Mouse (Mus musculus) T-cell, adult 2 months (primary cell): Measurements from ENCODE around the gene Slx4ip.
A peak's percentile ranks its signal among the peaks of the same experiment; 100 is the strongest.
"Not testable (repeated sequence)": the region's sequence is repeated elsewhere in the genome, so short reads cannot be mapped to it uniquely, and the experiment has no call there.

Experiments used
- DNase-seq: peaks from one replicate; pipeline ENCODE4 v3.0.0; 2022; ENCODE audit warnings: low spot score

Slx4ip gene

DNA sequence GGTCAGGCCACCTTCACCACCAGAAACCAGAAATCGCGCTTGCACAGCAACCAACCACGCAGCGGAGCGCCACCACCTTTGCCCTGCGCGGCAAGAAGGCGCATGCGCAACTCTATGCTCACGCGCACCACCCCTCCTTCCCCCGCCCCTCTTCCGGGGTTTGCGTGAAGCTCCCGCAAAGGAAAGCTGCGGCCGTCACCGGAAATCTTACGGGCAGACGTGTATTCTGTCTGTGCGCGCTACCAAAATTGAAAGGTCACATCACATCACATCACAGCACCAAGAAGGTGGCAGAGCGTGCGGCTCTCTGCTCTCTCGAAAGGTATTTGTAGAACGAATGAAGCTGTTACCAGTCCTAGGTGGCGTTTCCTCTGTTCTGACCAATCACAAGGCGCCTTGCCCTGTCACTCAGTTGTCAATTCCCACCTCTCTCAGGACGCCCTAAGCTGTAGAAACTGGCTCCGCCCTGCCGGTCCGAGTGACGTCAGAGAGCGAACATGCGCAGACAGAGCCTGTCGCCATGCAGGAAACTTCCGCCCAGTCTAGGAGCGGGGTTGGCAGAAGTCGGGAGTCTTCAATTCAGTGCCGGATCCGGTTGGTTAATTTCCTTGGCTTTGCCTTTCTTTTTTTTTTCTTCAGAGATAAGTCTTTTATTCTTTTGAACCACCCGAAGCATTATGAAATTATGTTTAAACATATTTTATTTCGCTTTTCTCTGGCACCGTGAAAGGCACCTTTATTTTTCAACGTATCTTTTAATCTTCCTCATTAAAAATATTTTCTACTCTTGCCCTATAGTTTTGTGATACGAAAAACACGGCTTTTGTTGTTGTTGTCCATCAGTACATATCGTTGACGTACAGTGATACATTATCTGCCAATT, at the start of gene Slx4ip, which contains the start of the genes AL731706.1 and Mkks:
Slx4ip (plus strand) TSS at position 151 of the 883 bp plus-strand sequence.
AL731706.1 (minus strand) TSS at position 322 of the 883 bp plus-strand sequence.
Mkks (minus strand) TSS at position 322 of the 883 bp plus-strand sequence.
- DNase-seq, result peak; percentile 99

DNA sequence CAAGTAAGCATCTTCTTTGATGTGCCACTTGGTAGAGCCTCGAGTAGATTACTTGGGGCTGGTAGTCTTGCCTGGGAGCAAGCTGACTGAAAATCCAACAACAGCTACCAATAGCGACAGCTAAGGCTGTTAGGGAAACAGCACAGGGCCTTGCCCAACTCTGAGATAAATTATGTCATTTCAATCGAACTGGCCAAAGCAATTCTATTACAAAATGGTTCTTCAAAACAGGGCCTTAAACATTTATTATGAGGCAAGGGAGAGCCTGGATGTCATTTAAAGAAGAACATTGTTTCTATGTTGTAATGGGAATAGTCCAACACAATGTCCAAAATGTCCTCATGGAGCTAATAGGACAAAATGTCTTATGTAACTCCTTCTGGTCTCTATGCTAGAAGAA, 40.7 kb upstream of the Slx4ip start:
- no peak for DNase-seq

DNA sequence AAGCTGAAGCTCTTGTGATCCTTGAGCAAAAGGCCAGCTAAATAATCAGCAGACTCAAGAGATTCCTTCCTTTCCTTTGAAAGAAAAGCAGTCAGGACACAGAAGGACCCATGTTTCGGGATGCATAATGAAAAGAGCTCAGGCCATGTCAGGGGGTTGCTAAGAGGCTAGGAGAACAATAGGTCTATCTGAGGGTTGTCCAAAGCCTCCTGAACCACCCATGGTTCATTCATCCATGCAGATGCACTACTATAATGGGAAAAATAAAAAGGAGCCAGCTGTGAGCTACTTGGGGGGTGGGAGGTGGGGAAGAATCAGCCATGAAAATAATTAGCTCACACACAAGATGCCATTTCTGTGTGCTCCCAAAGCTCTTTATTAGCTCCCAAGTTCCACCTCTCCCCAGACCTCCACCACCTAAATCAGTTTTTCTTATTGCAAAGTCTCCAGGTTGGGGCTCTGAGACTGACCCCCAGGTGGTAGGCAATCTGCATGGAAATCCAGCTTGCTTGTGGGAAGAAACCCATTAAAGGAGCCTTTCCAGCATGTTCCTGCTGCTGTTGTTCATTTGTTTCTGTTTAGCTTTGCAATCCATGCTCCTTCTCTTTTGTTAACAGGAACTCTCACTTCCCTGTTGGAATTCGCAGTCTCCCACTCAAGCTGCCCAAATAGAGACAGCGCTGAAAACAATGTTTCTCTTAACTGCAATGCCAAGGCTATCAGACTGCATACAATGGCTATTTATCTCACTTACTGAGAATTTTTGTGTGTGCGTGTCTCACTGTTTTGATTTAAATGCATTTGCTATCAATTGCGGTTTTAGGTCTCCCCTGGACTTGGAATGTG, 36.3 kb upstream of the Slx4ip start:
- DNase-seq, result no peak

DNA sequence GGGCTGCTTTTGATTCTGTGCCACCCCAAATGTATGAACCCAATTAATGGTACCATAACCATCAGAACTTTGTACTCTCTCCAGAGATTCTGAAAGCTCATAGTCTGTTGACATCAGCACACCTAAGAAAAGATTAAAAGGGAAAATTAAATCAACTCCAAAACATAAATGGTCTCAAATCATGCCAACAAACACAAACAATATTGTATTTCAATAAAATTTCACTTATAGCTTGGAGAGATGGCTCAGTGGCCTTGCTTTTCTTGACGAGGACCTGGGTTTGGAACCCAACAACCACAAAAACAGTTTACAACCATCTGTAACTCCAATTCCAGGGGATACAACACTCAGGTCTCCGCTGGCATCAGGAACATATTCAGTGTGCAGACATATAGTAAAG, 5.4 kb upstream of the Slx4ip start, which contains the start of gene AL731706.2:
AL731706.2 (minus strand) TSS at position 101 of the 400 bp plus-strand sequence.
- DNase-seq, result no peak

DNA sequence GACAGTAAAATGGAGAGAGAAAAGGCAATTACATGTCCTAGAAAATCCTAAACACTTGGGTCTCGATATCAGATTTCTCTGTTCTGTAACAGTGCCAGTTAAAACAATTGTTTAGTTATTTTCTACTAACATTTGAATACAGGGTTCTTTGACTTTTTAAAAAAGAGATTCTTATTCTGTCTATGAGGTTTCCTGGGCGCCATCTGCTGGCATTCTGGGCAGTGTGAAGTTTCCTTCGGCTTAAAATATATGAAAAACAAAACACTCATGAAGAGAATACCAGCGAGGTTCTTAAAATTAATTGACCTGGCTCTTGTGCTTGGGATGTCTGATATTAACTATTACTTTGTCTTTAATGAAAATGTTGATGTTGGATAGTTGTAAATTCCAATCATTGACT, 4.2 kb upstream of the Slx4ip start:
- DNase-seq, result no peak

DNA sequence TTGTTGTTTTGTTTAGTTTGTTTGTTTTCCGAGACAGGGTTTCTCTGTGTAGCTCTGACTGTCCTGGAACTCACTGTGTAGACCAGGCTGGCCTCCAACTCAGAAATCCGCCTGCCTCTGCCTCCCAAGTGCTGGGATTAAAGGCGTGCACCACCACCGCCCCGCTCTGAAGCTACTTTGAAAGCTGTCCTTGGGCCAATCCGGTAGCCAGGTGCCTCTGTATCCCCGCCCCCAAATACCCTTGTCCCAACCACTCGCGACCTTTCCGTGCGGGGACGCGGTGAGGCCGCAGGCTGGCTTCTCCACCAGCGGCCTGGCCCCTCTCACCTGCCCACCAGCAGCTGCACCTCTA, 326 bp upstream of the Slx4ip start:
- DNase-seq, result not testable (repeated sequence)

DNA sequence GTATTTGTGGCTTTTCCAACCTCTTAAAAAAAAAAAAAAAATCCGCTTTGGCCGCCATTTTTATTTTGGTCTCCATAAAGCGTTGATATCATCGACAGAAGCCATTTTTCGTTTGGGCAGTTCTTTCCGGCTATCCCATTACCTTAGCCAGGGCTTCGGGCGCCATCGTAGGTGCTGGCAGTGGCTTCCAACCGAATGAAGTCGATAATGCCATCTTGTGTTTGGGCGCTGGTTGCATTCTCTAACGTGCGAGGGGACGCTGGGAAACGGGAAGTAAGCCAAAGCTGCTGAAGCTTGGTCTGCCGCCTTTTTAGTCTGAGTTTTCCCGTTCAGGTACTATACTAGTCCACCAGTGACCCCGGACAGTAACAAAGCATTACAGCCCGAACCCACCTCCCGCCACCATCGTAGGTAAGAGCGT, 943 bp downstream of the Slx4ip start:
- peak; percentile 96 for DNase-seq

DNA sequence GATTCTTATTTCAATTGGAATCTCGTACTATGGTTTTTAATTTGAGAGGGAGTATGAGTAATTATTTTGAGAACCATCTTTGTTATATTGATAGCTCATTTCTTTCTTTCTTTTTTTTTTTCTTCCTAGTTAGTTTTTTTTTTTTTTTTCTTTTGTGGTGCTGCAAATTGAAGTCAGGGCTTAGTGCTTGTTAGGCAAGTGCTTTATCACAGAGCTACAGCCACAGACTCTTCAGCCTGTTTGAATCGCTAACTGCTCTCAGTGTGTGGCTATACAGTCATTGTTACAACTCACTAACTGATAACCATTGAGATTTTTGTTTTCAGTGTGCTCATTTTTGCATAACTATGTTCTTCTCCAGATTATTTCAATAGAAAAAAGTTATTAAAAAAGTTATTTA, 3.5 kb downstream of the Slx4ip start:
- no peak for DNase-seq

DNA sequence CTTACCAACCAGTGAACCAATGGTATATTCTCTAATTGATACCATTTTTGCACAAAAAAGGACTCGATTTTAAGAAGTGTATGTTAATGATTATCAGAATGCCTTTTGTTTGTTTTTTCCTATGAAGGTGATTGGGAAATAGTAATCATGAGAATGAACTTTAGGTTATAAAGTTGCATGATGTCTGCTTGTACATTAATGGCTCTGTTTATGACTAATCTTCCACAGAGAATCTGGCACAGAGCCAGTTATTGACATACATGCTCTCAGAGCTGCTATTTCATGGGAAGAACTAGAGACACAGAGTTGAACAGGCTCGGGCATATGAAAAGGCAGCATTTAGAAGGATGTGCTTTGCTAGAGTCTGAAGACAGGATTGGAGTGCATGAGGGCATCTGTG, 5.1 kb downstream of the Slx4ip start:
- DNase-seq, result no peak

DNA sequence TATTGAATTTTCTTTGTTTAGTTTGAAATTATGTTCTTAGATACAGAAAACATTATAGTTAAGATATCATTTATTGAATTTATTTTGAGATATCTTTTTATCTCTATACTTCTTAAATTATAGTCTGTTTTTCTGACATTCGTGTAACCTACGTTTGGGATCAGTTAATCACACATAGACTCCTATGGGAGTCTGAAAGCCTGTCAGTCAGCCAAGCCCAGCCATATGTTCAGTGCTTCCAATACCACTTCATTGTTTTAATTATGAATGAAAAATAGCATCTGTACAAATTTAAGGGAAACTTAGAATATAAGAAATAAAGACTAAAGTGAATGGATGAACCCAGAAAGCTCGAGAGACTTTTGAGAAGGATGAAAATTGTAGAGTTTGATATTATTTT, 17.6 kb downstream of the Slx4ip start:
- DNase-seq, result no peak

DNA sequence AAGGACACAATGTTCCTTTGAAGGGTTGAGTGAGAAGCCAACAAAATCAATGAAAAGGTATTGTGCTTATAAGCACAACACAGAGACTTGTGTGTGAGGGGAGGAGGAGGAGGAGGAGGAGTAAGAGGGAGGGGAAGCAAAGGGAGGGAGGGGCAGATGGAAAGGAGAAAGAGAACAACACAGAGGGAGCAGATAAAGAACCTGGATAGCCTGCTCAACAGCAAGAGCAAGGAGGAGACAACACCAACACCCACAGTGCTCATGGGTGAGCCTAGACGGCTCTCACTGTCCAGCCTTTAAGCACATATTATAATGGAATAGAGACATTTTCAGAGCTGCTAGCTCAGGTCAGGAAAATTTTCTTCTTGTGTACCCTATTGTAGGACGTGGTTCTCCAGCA, 18.3 kb downstream of the Slx4ip start:
- no peak for DNase-seq

DNA sequence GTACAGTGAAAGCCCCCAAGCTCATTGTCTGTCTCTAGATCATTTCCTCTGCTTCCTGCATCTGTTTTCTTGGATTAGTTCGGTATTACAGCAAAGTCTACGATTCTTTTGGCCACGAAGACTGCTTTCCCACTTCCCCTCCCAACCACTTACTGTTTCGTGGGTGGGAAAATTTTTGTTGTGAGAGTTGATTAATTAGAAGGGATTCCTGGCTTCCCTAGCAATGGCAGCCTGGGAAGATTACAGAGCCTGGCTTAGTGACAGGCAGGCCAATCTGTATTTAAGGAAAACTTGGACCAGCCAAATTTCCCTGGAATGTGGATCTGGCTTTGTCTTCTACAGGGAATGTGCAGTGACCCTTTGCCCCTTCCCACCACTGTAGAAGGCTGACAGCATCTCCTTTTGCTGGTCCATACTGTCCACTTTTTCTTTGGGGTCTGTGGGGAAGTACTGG, 21.0 kb downstream of the Slx4ip start:
- no peak for DNase-seq

DNA sequence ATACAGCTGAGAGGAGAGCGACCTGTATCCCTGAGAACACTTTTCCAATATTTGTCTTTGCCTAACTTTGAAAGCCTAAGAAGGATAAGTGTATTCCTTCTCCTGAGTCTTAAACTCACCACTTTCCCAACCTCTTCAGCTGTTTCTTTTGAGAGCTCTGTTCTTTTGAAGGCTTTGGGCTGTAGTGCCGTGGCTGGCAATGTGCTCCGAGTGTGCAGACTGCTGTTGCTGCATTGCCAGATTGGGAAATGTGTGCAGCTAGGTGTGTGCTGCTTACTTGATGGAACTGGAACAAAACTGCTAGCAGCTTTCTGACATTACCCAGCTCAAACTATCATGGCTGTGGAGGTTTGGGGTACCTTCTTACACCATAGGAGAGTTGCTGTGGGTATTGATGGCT, 22.0 kb downstream of the Slx4ip start:
- no peak for DNase-seq

DNA sequence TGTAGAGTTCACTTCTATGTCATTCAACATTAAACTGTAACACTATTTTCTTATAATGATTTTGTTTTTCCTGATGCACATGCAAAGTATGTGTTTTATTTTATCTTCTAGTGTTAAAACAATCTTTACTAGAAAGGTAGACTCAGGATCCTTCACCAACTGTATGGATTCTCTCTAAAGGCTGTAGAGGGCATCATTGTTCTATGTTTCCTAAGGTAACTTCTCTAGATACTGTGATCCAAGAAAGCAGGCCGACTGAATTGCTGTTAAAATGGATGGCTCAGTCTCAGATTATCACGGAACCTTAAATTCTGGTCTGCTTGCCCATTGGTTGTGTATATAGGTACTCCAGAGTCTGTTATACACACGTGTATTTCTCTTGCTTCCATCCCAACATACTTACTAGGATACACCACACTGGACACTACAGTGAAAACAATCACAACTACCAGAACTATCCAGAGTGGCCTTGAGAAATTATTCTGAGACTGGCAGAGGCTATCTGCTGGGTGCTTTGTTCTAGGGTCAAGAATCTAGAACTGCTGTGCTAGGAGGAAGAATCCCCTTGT, 23.4 kb downstream of the Slx4ip start:
- no peak for DNase-seq

DNA sequence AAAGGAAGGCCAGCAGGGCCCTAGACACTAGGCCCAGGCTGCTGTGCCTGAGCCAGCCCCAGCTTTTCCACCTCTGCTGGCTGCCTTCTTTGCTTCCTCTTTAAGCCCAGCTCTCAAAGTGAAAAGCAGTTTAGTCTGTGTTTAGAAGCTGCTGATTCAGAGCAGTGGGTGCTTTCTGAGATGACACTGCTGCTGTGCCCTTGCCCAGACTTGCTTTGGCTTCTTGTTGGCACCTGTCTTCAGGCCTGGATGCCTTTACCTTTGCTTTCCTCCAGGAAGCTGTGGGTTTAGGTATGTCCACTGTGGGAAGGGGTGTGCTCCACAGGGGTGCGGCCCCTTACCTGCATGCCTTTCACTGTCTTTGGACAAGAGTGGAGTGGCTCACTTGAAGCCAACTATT, 28.4 kb downstream of the Slx4ip start:
- no peak for DNase-seq

DNA sequence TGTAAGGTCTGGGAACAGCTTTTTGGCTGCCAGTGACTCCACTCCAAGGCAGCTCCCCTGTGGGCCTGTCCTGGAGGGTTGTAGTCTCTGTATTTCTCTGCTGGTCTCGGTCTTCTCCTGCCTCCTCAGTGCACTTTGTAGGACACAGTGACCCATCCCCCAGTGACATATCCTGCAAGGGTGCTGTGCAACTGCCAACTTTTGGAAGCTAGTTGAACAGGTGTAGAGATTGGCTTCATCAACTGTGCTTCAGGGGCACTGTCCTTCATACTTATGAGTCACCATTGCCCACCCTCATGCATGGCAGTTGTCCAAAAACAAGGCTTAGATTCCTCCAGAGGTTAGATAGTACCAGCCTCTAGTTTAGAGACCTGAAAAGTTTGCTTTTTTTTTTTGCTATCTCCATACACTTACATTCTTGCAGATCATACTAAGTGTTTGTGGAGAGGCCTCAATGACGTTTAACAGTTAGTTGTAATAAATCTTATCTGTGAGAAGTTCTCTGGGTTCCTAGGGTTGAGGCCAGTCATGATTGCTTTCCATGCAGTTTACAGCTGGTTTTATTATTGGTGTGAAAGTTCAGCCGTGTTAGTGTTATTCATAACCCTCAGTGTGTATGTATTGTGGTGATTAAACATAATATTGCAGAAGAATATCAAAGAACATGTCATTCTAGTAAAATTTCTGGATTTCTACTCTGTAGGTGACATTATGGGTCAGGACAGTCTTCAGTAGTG, 29.4 kb downstream of the Slx4ip start:
- no peak for DNase-seq

DNA sequence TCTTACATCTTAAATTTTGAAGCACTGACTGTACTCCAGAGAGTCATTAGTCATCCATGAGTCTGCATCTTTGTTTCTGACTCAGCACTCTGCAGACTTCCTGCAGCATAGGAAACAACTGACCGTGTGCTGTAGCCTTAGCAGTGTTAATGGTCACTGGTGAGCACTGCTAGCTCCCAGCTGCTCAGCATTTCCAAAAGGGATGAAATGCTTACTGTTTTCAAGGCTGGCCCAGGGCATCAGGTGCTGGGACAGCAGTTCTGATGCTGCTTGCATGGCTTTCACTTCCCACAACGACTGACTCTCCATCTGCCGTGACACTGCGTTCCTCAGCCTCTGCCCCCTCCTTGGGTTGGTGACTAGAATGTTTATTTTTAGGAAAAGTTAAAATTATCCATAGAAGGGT, 30.0 kb downstream of the Slx4ip start:
- DNase-seq, result no peak

DNA sequence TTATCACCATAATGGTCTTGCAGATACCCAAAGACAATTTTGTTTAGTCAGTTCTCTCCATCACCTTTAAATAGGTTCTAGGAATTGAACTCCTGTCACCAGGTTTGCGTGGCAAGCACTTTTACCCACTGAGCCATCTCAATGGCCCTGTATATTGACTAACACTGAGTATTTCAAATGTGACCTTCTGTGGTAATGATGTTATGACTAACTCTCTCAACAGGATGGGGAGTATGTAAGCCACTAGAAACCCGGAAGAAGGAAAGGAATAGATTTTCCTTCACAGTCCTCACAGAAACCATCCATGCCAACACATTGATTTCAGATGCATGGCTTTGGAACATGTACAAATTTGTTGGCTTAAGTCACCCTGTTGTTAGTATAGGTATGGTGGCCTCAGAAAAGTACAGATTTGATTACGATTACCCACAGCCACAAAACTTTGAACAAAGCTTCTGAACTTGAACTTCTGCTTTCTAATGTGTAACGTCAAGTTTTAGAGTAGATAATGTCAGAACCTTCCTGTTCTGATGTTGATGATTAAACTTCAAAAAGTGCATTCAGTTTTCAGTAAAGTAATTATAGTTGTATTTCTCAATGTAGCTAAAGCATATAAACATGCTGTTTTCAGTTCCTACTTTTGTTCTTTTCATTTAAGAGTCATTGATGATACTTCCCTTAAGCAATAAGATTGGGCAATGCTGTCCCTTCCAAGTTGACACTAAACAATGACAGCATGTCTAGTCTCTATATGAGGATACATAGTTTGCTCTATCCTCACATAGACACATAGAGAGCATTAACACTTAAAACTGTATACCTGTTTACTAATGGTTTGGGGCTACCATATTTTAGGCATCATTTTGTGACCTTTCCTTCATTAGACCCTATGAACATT, 45.6 kb downstream of the Slx4ip start:
- no peak for DNase-seq

DNA sequence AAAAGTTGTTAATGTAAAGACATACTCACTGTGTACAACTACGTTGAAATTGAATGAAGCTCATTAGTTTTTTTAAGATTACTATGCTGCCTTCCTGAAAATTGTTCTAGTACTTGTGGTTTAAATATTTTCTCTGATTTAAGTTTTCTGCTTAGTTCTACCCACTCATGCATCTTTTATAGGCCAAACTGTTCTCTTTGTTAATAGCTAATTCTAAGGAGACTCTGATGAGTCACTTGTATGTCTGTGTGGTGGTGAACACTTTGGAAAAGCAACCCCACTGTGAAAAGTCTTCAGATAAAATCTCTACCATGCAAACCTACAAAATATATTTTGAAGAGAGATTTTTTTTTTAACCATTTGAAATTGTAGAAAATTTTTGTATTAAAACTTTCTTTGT, 47.2 kb downstream of the Slx4ip start:
- no peak for DNase-seq

DNA sequence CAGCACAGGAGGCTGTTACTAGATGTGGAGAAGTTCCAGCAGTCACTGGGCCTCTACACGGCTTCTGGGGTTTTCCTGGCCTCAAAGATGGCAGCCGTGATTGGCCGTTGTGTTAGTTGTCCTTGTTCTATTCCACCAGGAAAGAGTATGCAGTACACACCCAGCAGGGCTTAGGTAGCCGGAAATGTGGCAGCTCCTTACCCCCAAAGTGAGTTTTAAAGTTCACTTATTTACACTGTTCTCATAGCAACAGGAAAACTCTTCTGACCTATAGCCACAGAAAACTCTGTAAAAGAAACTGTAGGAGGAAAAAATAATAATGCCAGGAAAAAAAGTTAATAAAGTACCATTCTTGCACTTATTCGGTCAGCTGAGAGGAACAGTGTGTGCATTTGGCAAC, 55.3 kb downstream of the Slx4ip start:
- DNase-seq, result no peak

DNA sequence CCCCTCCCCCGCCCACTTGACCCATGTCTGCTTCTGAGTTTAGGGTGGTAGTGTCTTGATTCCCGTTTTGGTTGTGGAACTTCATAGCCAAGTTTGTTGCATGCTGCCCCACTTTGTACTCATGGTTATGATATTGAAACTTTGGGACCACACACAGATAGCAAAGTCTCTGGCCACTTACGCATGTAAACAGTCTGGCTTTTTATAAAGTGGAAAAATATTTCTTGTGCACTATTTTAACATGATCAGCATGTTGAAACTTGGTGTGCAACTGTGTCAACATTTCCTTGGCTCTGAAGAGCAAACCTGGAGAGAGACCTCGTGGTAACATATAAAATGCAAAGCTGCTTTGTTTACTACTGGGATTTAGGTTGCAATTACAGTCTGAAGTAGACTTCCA, 56.5 kb downstream of the Slx4ip start:
- no peak for DNase-seq
